Mouse (Mus musculus) lung, postnatal 0 days (tissue): ENCODE results near the gene Scaf11.

Source experiments
- CTCF ChIP-seq: IDR thresholded peaks from 2 replicates; pipeline ENCODE4 v1.5.1; 2016; ENCODE audit warnings: antibody characterized with exemption, mild to moderate bottlenecking
- EP300 ChIP-seq: IDR thresholded peaks from 2 replicates; pipeline ENCODE4 v1.6.1; 2016; ENCODE audit warnings: antibody characterized with exemption, mild to moderate bottlenecking, control low read depth

DNA sequence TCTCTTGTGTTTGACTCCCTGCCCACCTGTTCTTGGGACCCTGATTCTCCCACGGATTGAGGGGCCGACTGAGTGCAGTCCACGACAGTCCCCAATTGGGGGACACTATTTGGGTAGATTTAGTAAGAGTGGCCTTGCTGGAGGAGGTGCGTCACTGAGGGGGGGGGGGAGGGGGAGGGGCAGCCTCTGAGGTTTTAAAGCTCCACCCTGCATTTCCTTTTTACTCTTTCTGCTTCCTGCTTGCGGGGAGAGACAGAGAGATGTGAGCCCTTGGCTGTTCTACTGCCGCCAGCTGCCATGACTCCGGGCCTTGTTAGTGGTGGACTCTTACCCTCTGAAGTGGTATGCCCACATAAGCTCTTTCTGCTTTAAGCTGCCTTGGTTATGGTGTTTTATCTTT, 37.0 kb upstream of the Scaf11 start:
- no peak for TF ChIP-seq CTCF
- TF ChIP-seq EP300: no peak
